Mouse (Mus musculus): ENCODE data around the gene Foxi1.
"Not testable (repeated sequence)": the region's sequence is repeated elsewhere in the genome, so short reads cannot be mapped to it uniquely, and the experiment has no call there.

DNA sequence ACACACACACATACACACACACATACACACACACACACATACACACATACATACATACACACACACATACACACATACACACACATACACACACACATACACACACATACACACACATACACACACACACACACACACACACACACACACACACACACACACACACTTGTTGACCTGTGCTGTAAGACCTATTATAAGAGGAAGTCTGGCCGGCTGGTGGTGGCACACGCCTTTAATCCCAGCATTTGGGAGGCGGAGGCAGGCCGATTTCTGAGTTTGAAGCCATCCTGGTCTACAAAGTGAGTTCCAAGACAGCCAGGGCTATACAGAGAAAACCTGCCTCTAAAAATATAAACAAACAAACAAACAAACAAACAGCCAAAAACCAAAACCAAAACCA is 12.7 kb upstream of the Foxi1 start:
- TF ChIP-seq ZNF384 (IDR thresholded peaks at IDR 0.05; ENCODE audit: low read depth, low read length); ZC3H11A (IDR thresholded peaks at IDR 0.05; ENCODE audit: borderline replicate concordance, low read depth, low read length); HCFC1 (IDR thresholded peaks at IDR 0.05; ENCODE audit: borderline replicate concordance, insufficient read depth, low read length): not testable (repeated sequence)

Data from ES-E14 (cell line).